Mouse (Mus musculus) right cerebral cortex, postnatal 25 days (tissue): ENCODE results near the gene Ly6g6e.
"Not testable (repeated sequence)": the region's sequence is repeated elsewhere in the genome, so short reads cannot be mapped to it uniquely, and the experiment has no call there.

Source experiments
- DNase-seq: peaks from one replicate; pipeline ENCODE4 v3.0.0; 2022

The Ly6g6e gene

DNA sequence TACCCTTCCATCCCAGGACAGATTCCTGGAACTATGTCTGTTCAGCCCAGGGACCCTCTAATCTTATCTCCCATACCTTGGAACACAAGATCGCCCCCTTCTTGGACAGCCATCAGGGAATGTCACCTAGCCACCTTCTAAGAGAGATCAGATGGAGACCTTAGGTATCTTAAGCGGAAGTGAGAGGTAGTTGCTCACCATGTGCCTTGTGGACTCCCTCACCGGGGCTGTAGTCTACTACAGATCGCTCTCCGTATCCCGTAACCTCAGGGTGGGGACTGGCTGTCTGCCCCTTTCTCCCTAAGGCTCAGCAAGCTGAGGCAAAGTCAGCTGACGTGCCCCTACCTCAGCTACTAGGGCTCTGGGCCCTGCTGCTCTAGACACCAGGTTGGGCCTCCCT is 27.4 kb downstream of the Ly6g6e start:
- DNase-seq: no peak

DNA sequence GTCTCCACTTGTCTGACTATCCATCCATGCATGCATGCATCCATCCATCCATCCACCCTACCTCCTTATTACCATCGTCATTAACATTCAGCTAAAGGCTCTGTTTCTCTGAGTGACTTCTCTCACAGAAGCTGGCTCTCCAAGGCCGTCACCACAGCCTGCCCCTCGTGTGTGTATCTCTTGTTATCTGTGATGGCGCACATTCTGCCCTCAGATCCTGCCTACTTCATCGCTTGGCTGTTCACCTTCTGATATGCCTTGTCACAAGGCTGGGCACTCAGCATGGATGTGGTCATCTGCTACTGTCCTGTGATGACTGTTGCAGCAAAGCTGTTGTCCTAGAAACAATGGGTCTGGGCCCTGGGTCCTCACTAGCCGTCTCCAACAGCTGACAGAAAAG is 28.1 kb downstream of the Ly6g6e start:
- no peak for DNase-seq

DNA sequence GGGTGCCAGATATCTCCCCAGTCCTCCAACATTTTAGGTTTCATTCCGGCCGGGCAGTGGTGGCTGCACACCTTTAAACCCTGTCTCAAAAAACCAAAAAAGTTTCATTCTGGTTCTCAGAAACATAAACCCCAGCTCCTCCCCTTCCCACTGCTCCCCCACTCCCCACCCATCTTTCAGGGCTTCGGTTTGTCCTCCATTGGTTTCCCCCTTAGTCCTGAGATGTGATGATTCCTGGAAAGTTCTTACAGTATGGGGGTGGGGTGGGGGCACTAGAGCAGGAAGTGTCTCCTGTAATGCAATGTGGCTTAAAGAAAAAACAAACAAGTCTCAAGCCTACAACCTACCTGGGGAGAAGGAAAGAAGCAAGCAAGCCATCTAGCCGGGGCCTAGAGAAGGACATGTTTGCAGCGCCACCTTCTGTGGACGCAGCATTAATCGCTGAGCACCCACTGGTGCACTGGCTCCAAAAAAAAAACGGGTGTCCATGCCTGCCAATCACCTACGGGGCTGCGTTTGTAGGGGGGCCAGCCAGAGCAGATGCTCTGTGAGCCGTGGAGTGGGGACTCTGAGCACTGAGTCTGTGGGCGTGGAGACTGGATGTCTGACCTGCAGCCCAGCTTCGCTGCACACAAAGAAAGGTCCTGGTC is 29.2 kb downstream of the Ly6g6e start:
- DNase-seq: no peak

DNA sequence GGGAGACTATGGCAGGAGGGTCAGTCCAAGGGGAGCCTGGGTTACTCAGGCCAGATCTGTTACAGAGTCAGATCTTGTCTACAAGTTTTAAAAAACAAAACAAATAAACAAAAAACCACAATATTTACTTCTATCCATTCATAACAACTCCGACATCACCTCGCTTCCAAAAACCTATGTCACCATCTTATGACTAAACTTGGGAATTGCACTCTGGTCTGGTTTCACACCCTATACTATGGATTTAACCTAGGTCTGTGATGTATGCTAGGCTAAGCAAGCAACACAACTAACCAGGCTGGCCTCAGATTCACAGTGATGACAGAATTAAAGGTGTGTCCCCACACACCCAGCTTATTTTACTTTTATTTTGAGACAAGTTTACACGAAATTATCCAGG is 29.8 kb downstream of the Ly6g6e start:
- no peak for DNase-seq

DNA sequence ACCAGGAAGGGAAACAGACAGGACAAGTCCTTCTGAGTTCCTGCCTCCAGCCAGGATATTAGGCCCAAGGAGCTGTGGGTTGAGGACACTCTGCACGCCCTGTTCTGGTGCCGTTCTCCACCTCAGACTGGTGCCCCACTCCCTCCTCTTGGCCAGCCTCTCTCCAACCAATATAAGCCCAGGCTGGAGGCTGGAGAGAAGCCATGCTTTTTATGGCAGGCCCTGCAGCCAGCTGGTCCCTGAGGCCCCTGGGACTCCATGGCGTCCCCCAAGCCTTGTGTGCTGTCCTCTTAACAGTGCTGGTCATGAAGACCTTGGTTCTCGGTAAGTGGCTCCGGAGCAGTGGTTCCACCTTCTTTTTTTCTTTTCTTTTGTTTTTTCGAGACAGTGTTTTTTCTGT is 31.4 kb downstream of the Ly6g6e start, which contains the start of gene Ly6g5c:
Gene Ly6g5c, plus strand, starts transcription at position 183 of the 400 bp plus-strand sequence.
- no peak for DNase-seq

DNA sequence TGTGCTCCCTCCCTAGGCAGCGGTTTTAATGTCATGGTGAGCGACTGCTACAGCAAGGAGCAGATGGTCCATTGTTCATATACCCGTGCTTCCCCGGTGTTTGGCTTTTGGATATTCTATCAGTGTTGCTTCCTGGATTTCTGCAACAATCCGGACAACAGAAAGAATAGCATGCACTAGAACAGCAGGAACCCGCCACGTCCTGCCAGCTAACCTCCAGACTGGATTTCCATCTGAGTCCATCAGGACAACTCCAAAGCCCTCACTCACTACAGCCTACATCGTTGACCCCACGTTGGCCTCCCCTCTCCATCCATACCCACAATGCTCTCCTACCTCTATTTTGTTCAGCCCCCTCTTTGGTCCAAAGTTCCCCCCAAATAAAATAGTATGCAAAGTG is 35.1 kb downstream of the Ly6g6e start:
- no peak for DNase-seq

DNA sequence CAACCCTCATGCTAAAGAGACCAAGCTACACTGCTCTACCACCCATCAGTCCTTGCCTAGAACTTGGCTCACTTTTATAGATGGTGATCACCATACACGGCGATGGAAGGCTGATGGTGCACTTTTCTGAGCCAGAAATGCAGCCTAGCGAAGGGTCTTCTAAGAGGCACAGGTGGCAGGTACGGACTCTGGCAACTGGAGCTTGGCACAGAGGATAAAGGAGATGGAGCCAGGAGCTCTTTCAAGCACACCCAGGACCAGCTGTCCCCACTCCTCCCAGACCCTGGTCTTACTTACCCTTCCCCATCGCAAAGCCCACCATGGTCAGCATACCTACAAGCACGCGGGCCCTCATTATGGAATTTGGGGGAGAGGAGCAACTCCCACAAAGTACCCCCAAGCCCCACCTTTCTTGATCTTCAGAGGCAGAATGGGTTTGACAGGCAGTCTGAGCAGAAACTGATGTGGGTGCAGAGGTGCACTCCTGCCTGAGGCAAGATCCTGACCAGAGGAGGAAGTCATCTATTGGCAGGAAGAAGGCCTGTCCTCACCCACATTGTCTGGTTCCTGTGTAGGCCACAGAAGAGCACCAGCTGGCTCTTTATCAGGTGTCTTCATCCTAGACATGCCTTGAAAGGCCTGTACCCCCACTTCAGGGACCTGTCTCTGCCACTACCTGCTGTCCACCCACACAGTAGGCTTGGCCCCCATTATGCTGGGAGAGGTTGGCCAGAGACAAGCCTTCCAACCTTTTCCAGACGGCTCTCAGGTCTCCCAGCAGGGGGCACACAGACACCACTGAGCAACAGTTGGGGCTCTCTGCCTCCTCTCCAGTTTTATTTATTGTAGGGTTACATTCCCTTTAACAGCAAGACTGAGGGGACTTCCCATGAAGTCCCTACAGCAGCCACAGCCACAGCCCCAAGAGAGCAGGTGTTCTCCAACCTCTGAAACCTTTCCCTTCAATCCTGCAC is 38.6 kb downstream of the Ly6g6e start, which contains the start of gene Ly6g5b:
Gene Ly6g5b, minus strand, starts transcription at position 383 of the 974 bp plus-strand sequence.
- DNase-seq: no peak

DNA sequence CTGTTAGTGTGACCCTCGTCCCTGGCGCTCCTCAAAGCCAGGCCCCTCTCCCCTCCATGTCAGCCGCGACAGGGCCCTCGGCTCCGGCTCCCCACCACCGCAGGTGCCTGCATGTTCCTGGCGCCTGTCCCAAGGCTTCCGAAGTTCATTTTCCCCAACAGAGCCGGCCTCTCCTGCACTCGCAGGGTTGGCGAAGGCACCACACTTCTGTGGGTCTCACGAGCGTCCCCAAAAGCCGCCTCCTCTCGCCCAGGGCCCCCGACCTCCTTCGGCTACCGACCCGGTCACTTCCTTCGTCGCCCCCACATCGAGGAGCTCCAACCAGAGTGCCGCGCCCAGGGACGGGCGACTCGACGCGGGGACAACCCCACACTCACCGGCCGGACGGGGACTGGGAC is 44.0 kb downstream of the Ly6g6e start:
- no peak for DNase-seq

DNA sequence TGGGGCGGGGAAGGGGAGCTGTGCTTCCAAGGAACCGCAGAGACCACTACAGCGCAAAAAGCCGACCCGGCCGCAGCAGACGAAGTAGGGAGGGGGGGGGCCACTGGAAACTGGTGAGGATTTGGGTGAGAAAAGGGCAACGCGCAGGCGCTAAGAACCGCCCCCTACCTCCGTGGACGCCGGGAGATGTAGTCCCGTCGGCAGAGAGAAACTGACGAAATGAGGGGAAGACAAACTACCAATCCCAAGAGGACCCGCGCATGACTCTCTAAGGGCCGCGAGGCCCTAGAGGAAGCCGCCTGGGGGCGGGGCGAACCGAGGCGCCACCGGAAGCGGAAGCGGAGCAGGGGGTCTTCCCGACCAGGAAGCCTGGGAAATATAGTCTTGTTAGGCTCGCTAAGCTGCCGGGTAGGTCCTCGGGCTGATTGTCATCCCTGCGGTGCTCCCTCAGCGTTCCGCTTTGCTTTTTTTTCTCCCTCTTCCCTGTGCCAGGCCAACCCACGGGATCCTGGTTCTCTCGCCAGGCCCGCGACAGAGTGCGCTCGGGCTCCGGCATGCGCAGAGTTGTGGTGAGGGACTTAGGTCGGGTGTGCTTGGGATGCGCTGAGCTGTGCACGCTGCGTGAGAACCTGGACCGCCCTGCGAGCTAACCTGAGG is 44.6 kb downstream of the Ly6g6e start, which contains the start of gene Gpank1:
Gene Gpank1, plus strand, starts transcription at position 313 of the 657 bp plus-strand sequence.
- DNase-seq: peak; percentile 99

DNA sequence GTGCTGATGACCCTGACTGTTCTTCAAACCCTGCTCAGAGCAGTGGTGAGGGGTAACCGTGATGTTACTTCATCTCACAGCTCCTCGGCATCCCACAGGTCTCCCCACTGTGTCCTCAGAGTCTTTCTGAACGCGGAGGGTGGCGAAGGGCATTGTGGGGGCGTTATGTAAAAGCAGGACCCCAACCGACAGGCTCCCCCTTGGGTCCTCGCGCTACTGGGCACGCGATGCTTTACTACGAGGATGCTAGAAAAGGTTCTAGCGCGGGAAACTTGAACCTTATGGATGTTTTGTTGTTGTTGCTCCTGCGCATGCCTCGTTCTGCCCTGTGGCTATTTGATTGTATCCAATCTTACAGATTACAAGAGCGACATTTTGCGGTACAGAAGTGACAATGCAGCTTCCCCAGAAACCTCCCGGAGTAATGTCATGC is 45.2 kb downstream of the Ly6g6e start, which contains the start of gene Csnk2b:
Gene Csnk2b, minus strand, starts transcription at position 183 of the 433 bp plus-strand sequence.
- peak; percentile 59 for DNase-seq

DNA sequence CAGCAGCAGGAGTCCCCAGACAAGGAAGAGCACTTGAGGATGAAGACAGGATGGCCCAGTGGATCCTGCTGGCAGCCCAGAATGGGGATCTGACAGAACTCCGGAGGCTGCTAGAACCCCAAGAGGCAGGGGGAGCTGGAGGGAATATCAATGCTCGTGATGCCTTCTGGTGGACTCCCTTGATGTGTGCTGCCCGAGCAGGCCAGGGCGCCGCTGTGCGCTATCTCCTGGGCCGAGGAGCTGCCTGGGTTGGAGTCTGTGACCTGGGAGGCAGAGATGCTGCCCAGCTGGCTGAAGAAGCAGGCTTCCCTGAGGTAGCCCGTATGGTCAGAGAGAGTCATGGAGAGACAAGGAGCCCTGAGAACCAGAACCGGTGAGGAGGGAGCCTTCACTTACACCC is 46.6 kb downstream of the Ly6g6e start:
- DNase-seq: not testable (repeated sequence)

DNA sequence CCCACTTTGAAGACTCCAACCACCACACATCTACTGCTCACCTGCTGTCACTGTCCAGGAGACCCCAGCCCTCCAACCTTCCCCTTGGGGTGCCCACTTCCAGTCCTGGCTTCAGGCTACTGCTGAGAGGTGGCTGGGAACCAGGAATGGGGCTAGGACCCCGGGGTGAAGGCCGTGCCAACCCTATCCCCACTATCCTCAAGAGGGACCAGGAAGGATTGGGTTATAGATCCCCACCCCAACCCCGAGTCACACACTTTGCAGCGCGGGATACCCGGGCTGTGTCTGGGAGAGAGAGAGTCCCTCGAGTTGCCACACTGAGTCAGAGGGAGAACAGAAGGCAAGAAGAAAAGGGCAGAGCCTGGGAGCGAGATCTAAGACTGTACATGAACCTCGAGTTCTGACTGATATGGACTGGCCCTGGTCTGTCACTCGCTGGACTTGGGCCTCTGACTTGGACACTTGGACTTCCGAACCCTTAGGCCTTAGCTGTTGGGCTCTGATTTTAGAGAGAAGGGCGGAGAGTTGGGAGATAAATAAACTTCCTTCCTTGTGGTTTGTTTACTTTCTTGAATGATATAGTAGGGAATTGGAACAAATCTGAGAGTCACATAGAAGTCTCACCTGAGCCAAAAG is 47.7 kb downstream of the Ly6g6e start:
- not testable (repeated sequence) for DNase-seq

DNA sequence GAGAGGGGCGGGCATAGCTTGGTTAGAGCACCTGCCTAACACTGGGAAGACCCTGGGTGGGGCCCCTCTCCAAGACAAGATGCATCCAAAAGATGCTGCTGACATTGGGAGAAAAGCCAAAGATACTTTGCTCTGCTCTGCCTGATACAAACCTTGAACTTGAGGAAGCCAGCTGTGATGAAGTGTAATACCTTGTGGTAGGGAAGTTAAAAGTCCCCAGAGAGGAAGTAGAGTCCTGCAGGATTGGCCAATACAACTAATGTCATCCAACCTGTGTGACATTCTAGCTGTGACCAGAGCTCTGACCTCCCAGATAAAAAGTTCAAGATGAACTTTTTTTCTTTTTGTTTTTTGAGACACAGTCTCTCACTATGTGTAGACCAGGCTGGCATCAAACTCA is 48.4 kb downstream of the Ly6g6e start:
- DNase-seq: no peak

DNA sequence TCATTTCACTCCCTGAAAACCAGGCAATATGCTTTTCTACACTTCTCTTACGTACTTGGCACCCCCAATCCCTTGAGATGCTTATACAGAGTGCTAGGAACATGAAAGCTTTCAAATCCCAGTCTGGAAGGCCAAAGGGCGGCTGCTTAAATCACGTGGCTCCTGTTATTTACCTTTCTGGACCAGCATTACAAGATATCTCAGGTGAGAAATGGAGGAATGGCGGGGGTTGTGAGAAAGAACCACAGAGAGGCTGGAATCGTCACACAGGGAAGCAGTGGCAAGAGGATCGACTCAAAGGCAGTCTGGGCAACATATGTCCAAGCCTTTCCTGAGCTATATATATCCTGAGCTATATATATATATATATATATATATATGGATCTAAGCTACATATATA is 48.9 kb downstream of the Ly6g6e start:
- DNase-seq: no peak

DNA sequence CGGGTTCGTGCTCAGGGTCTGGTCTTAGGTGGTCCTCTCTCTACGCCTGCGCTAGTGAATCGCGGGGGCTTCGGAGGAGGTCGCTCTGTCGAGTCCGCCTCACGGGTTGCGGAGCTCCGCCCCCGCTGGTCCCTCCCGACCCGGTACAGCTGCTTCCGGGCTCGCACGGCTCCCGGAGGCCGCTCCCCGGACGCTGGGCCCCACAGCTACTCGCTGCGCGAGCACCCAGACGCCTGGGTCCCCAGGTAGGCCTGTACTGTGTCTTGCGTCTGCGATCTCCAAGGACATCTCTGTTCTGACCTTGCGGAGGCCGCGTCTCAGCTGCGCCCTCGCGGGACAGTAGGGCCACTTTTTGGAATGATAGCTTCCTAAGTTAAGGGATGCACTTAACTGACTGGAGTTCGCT is 49.5 kb downstream of the Ly6g6e start, which contains the start of gene D17H6S53E:
Gene D17H6S53E, plus strand, starts transcription at position 168 of the 406 bp plus-strand sequence.
- peak; percentile 73 for DNase-seq

DNA sequence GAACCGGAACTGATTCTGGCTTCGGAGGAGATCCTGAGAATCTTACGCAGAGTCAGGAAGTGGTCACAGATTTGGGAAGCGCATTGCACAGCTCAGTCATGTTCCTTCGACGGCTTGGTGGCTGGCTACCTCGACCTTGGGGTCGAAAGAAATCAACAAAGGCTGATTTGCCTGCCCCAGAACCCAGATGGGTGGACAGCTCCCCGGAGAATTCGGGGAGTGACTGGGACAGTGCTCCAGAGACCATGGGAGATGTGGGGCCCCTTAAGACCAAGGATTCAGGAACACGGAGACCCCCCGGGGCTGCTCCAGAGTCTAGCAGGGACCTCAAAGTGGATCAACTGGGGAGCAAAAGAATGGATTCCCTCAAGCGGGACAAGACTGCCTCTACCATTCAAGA is 50.3 kb downstream of the Ly6g6e start:
- no peak for DNase-seq
